Mouse (Mus musculus) CH12.LX (cell line): ENCODE data around the gene Tbcel. TPM values are rescaled to one million over a fixed set of nuclear protein-coding genes. Genes with fewer than 3 reads are reported as not detected.

Experiments used
- DNase-seq: peaks from one replicate; pipeline ENCODE4 v3.0.0-alpha.2; 2013; ENCODE audit errors: extremely low read depth
- H3K27ac ChIP-seq: 2 replicates; pipeline ENCODE4 v1.5.1; 2012; ENCODE audit warnings: low read depth, mild to moderate bottlenecking, control low read depth, moderate library complexity; ENCODE audit not compliant: insufficient read depth
- H3K27me3 ChIP-seq: replicated peaks from 2 replicates; pipeline ENCODE3; 2012; ENCODE audit warnings: inconsistent platforms
- H3K36me3 ChIP-seq, 2 experiments: replicated peaks in 1 of 2; 2 replicates each; pipeline versions ENCODE3 to v1.6.1; 2012; ENCODE audit warnings: inconsistent platforms in 1 of 2, low read length in 1 of 2, mild to moderate bottlenecking in 1 of 2, mixed read lengths in 1 of 2, moderate library complexity in 1 of 2; ENCODE audit not compliant: control insufficient read depth in 1 of 2, insufficient read depth in 1 of 2
- H3K4me1 ChIP-seq, 2 experiments: 2 replicates each; pipeline ENCODE4 v1.6.1; 2012; ENCODE audit warnings: inconsistent platforms in 1 of 2, moderate library complexity in 1 of 2; ENCODE audit not compliant: insufficient read depth in 2 of 2, control insufficient read depth in 1 of 2
- H3K4me2 ChIP-seq: 2 replicates; pipeline ENCODE4 v1.6.1; 2012; ENCODE audit warnings: low read depth, mild to moderate bottlenecking, control low read depth; ENCODE audit not compliant: poor library complexity, insufficient read depth, severe bottlenecking
- H3K4me3 ChIP-seq, 3 experiments: fragments of 150-350 bp in 1 of 3; sonication (generic) in 1 of 3; replicated peaks in 1 of 3; 2 replicates each; pipeline versions ENCODE3 to v1.5.1; 2011 to 2012; ENCODE audit warnings: low read depth in 2 of 3, low read length in 2 of 3, mild to moderate bottlenecking in 2 of 3, moderate library complexity in 2 of 3, control low read depth in 1 of 3, improper control_type of control experiment in 1 of 3, inconsistent platforms in 1 of 3, mixed read lengths in 1 of 3; ENCODE audit not compliant: poor library complexity in 1 of 3
- H3K79me2 ChIP-seq: replicated peaks from 2 replicates; pipeline ENCODE4 v1.6.1; 2012; ENCODE audit warnings: mild to moderate bottlenecking, moderate library complexity; ENCODE audit not compliant: control insufficient read depth, poor library complexity, insufficient read depth, severe bottlenecking; ENCODE audit errors: extremely low read depth
- H3K9ac ChIP-seq: 2 replicates; pipeline ENCODE4 v1.6.1; 2012; ENCODE audit warnings: low read depth, mild to moderate bottlenecking, control low read depth, moderate library complexity; ENCODE audit not compliant: insufficient read depth
- H3K9me3 ChIP-seq: replicated peaks from 2 replicates; pipeline ENCODE3; 2012; ENCODE audit warnings: low read length, inconsistent platforms, mixed read lengths
- BHLHE40 ChIP-seq: IDR thresholded peaks from 2 replicates; pipeline ENCODE4 v1.6.1; 2011; ENCODE audit warnings: mild to moderate bottlenecking, low read depth, low read length, improper control_type of control experiment
- CHD1 ChIP-seq: IDR thresholded peaks from 2 replicates; pipeline ENCODE4 v1.6.1; 2012; ENCODE audit warnings: low read depth, low read length, improper control_type of control experiment, inconsistent platforms
- CHD2 ChIP-seq: IDR thresholded peaks from 2 replicates; pipeline ENCODE4 v1.6.1; 2011; ENCODE audit warnings: low read length, improper control_type of control experiment
- ELF1 ChIP-seq: IDR thresholded peaks from 2 replicates; pipeline ENCODE4 v1.6.1; 2014; ENCODE audit warnings: low read depth, mild to moderate bottlenecking, inconsistent platforms, low read length, improper control_type of control experiment
- EP300 ChIP-seq: IDR thresholded peaks from 2 replicates; pipeline ENCODE4 v1.6.1; 2011; ENCODE audit warnings: low read length, improper control_type of control experiment
- ETS1 ChIP-seq: conservative IDR thresholded peaks from 2 replicates; pipeline ENCODE4 v1.6.1; 2012; ENCODE audit warnings: low read depth, mild to moderate bottlenecking, inconsistent platforms, low read length, improper control_type of control experiment, moderate library complexity
- JUND ChIP-seq: conservative IDR thresholded peaks from 2 replicates; pipeline ENCODE4 v1.6.1; 2011; ENCODE audit warnings: low read depth, low read length, improper control_type of control experiment
- KAT2A ChIP-seq: IDR thresholded peaks from 2 replicates; pipeline ENCODE4 v1.6.1; 2012; ENCODE audit warnings: low read length, improper control_type of control experiment, inconsistent platforms; ENCODE audit not compliant: insufficient replicate concordance
- MAFK ChIP-seq: IDR thresholded peaks from 2 replicates; pipeline ENCODE4 v1.6.1; 2011; ENCODE audit warnings: low read length, improper control_type of control experiment; ENCODE audit not compliant: insufficient replicate concordance
- MAX ChIP-seq: IDR thresholded peaks from 2 replicates; pipeline ENCODE4 v1.6.1; 2011; ENCODE audit warnings: low read length, improper control_type of control experiment
- MAZ ChIP-seq: IDR thresholded peaks from 2 replicates; pipeline ENCODE4 v1.6.1; 2012; ENCODE audit warnings: low read depth, mild to moderate bottlenecking, inconsistent platforms, low read length, improper control_type of control experiment, moderate library complexity
- MEF2A ChIP-seq: IDR thresholded peaks from 2 replicates; pipeline ENCODE4 v1.6.1; 2014; ENCODE audit warnings: low read depth, mild to moderate bottlenecking, inconsistent platforms, low read length, improper control_type of control experiment, borderline replicate concordance
- MXI1 ChIP-seq: IDR thresholded peaks from 2 replicates; pipeline ENCODE4 v1.6.1; 2011; ENCODE audit warnings: mild to moderate bottlenecking, low read depth, low read length, improper control_type of control experiment
- MYC ChIP-seq: IDR thresholded peaks from 2 replicates; pipeline ENCODE4 v1.6.1; 2011; ENCODE audit warnings: low read depth, mild to moderate bottlenecking, improper control_type of control experiment, low read length
- NELFE ChIP-seq: IDR thresholded peaks from 2 replicates; pipeline ENCODE4 v1.6.1; 2011; ENCODE audit warnings: low read depth, low read length, improper control_type of control experiment
- NRF1 ChIP-seq: IDR thresholded peaks from 2 replicates; pipeline ENCODE4 v1.6.1; 2014; ENCODE audit warnings: low read depth, mild to moderate bottlenecking, inconsistent platforms, low read length, improper control_type of control experiment, moderate library complexity
- PAX5 ChIP-seq: IDR thresholded peaks from 2 replicates; pipeline ENCODE4 v1.6.1; 2012; ENCODE audit warnings: low read length, inconsistent platforms, mixed read lengths
- POLR2A ChIP-seq: IDR thresholded peaks from 2 replicates; pipeline ENCODE4 v1.6.1; 2011; ENCODE audit warnings: low read depth, mild to moderate bottlenecking, improper control_type of control experiment, low read length
- POLR2AphosphoS2 ChIP-seq: IDR thresholded peaks from 2 replicates; pipeline ENCODE4 v1.6.1; 2011; ENCODE audit warnings: low read depth, low read length, improper control_type of control experiment
- SIN3A ChIP-seq: IDR thresholded peaks from 2 replicates; pipeline ENCODE4 v1.6.1; 2012; ENCODE audit warnings: low read length, improper control_type of control experiment, inconsistent platforms
- SMC3 ChIP-seq: IDR thresholded peaks from 2 replicates; pipeline ENCODE4 v1.6.1; 2011; ENCODE audit warnings: low read depth, low read length, improper control_type of control experiment
- TCF12 ChIP-seq: IDR thresholded peaks from 2 replicates; pipeline ENCODE4 v1.6.1; 2014; ENCODE audit warnings: low read depth, mild to moderate bottlenecking, inconsistent platforms, low read length, improper control_type of control experiment
- UBTF ChIP-seq: IDR thresholded peaks from 2 replicates; pipeline ENCODE4 v1.6.1; 2012; ENCODE audit warnings: low read depth, mild to moderate bottlenecking, inconsistent platforms, low read length, improper control_type of control experiment, moderate library complexity
- USF2 ChIP-seq: conservative IDR thresholded peaks from 2 replicates; pipeline ENCODE4 v1.6.1; 2011; ENCODE audit warnings: low read depth, low read length, improper control_type of control experiment
- ZMIZ1 ChIP-seq: IDR thresholded peaks from 2 replicates; pipeline ENCODE4 v1.6.1; 2012; ENCODE audit warnings: low read depth, mild to moderate bottlenecking, inconsistent platforms, low read length, improper control_type of control experiment
- ZNF384 ChIP-seq: IDR thresholded peaks from 2 replicates; pipeline ENCODE4 v1.6.1; 2012; ENCODE audit warnings: low read depth, low read length, improper control_type of control experiment, inconsistent platforms
- dilution Hi-C: fragments of 300-500 bp; cut with MboI; formaldehyde crosslinking; loops from 2 replicates; pipeline ENCODE4 v1.14.3; 2020; ENCODE audit warnings: low sequenced_read_pairs; ENCODE audit not compliant: extremely low pct_unique_long_range_greater_than_20kb, extremely low pct_ligation_motif_present
- in situ Hi-C: fragments of 300-500 bp; cut with MboI; formaldehyde crosslinking; loops from 3 replicates; pipeline ENCODE4 v1.14.3; 2019; ENCODE audit warnings: low sequenced_read_pairs, low pct_ligation_motif_present, low pct_unique_long_range_greater_than_20kb, mixed read lengths
- polyA plus RNA-seq: library from polyadenylated mRNA; unstranded; fragments of >175 nt; gene quantifications from 2 replicates; pipeline ENCODE4 v1.2.1, GENCODE M21; 2012; ENCODE audit warnings: low read depth; ENCODE audit not compliant: insufficient read length
- total RNA-seq, 2 experiments: library from RNA; depleted of rRNA; stranded (reverse); fragments of 300-350 nt in 1 of 2; fragments of >200 nt in 1 of 2; gene quantifications; 2 replicates each; pipeline ENCODE4 v1.2.3; 2012 to 2014

The Tbcel gene
- 5.2 and 5.3 TPM in 2 replicates for total RNA-seq (2012; rRNA removed)
- total RNA-seq (2014; rRNA removed), result 5.9 and 6.0 TPM in 2 replicates
- polyA plus RNA-seq, result 8.6 and 10.0 TPM in 2 replicates

GRCm38 (mm10) chr9:42507709-42508108 lies at the start of gene Tbcel:
TSS of gene Tbcel (minus strand) at chr9:42507809.
- Histone ChIP-seq H3K36me3 (no peaks in the 10 kb centered on the region), H3K4me3 (no peak within 1 kb of the TSS), H3K9me3 (no peaks in the 10 kb centered on the region), H3K27me3 (peaks cover 17% of the 10 kb centered on the region), H3K4me2 (no peak within 1 kb of the TSS), H3K27ac (no peak within 1 kb of the TSS), H3K79me2 (no peaks in the 10 kb centered on the region), H3K9ac (no peak within 1 kb of the TSS), H3K4me1 (no peaks in the 10 kb centered on the region)
- DNase-seq, result no peak
- in situ Hi-C loops, result no loop called here
- dilution Hi-C loops, result no loop called here
- TF ChIP-seq UBTF, result no peak
- no peak for TF ChIP-seq MYC
- TF ChIP-seq NRF1, result no peak
- TF ChIP-seq ZNF384, result no peak
- TF ChIP-seq, all 38 proteins: peak for 0

GRCm38 (mm10) chr9:42555186-42555585 lies 47.6 kb upstream of the Tbcel start:
- dilution Hi-C loops (no loop called here), in situ Hi-C loops (loop anchor here (25.0 kb wide), 1 partner anchor 382 kb away; the partner anchor contains the start of gene Grik4)
- Histone ChIP-seq H3K9ac (no peak overlapping the region), H3K9me3 (peaks cover 11% of the 10 kb centered on the region), H3K27ac (no peak overlapping the region), H3K4me1 (no peaks in the 10 kb centered on the region), H3K4me3 (no peak overlapping the region), H3K36me3 (no peaks in the 10 kb centered on the region), H3K27me3 (peaks cover 84% of the 10 kb centered on the region), H3K79me2 (no peaks in the 10 kb centered on the region), H3K4me2 (no peak overlapping the region)
- TF ChIP-seq CHD1, result no peak
- TF ChIP-seq ZMIZ1, result no peak
- DNase-seq, result no peak

- Histone ChIP-seq H3K79me2 (no peaks in the 10 kb centered on the region), H3K4me2 (peak overlapping the region; percentile 22; the same call in 1 of the 2 replicates), H3K36me3 (no peaks in the 10 kb centered on the region), H3K9ac (no peak overlapping the region), H3K4me1 (peaks cover 0 to 5% of the 10 kb centered on the region in 2 experiments; a peak in 3 of 4 replicates), H3K27me3 (peaks cover 57% of the 10 kb centered on the region), H3K27ac (no peak overlapping the region), H3K4me3 (no peak overlapping the region), H3K9me3 (no peaks in the 10 kb centered on the region)
- peak; percentile 26 for DNase-seq
- dilution Hi-C loops, result no loop called here
- in situ Hi-C loops, result loop anchor here (25.0 kb wide), 1 partner anchor 387 kb away; the partner anchor contains the start of gene Grik4
- TF ChIP-seq JUND (no peak), KAT2A (no peak), CHD1 (no peak), NELFE (peak; percentile 11; the same call in 1 of the 2 replicates), EP300 (no peak), MEF2A (no peak), NRF1 (no peak), MYC (no peak), USF2 (no peak), TCF12 (no peak), MAX (no peak), MXI1 (no peak), POLR2AphosphoS2 (no peak), MAZ (peak; percentile 85; the same call in 1 of the 2 replicates), ZNF384 (no peak), ZMIZ1 (no peak), POLR2A (no peak), SMC3 (peak; percentile 74), MAFK (no peak), PAX5 (no peak), ETS1 (no peak), SIN3A (no peak), ELF1 (peak; percentile 51; the same call in 1 of the 2 replicates), CHD2 (no peak), BHLHE40 (no peak)
Measured at GRCm38 (mm10) chr9:42550116-42550515, 42.5 kb upstream of the Tbcel start.
